Mouse (Mus musculus): Measurements from ENCODE around the gene Hmga2.

DNA sequence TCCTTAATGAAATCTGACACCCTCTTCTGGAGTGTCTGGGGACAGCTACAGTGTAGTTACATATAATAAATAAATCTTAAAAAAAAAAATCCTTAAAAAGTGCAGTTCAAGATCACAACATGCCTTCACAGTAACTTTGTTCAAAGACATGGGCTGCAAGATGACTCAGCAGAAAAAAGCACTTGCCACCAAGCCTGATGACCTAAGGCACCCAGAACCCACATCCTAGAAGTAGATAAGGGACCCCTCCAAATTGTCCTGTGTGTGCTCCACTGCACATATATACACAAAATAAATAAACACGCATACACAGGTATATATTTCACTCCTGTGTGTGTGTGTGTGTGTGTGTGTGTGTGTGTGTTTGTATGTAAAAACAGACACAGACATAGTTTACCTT lies 18.4 kb upstream of the Hmga2 start:
- TF ChIP-seq CTCF (IDR thresholded peaks at IDR 0.05; ENCODE audit: low read depth, low read length) = no peak
- no peak for TF ChIP-seq POLR2A (IDR thresholded peaks at IDR 0.05; ENCODE audit: insufficient read depth, low read length)
- TF ChIP-seq EP300 (IDR thresholded peaks at IDR 0.05; ENCODE audit: insufficient read depth, low read depth, low read length) = no peak

All from ES-Bruce4 (cell line).